Mouse (Mus musculus) lung, postnatal 36 days (tissue): ENCODE measurements at regions not wholly inside any gene's neighbourhood (a gene's known extent, or its start where the extent isn't known, plus 50 kb on each side); places are given as distances from the start of the nearest gene placed in this dataset.

ENCODE experiments used
- DNase-seq: peaks from one replicate; pipeline ENCODE4 v3.0.0; 2022; ENCODE audit warnings: mixed read lengths

DNA sequence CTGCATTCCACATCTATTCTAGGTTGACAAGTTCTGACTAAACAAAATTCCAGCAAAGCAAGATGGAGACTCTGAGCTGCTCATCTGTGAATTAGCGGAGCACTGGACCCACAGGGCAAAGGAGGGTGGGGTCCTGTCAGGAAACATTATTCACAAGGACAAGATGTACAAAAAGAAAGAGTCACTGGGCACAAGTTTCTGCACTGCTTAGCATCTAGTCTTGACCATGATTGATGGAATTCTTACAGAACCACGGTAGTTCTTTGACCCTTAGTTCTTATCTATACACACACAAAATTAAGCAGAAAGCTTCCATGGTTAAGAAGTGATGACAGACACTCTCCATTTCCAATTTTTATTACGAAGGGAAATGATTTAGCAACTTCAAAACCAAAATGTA is 267.6 kb downstream of the Mreg start:
- peak; percentile 24 for DNase-seq

DNA sequence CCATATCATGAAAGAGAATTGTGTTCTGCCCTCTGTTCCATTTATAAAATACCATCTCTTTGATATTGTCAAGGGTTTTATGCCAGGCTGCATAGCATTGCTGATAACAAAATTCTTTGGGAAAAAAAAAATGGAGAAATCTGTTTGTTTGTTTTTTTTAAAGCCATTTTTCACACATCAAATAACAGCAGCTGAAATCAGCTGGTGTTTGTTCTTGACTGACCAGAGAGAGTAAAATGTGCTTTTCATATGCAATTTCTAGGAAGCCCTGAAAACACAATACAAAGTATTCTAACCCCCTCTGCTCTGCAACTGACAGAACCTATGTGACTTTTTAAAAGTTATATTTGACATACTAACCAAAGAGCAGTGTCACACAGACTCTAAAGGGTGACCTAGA is 270.0 kb downstream of the Mreg start:
- DNase-seq = no peak

DNA sequence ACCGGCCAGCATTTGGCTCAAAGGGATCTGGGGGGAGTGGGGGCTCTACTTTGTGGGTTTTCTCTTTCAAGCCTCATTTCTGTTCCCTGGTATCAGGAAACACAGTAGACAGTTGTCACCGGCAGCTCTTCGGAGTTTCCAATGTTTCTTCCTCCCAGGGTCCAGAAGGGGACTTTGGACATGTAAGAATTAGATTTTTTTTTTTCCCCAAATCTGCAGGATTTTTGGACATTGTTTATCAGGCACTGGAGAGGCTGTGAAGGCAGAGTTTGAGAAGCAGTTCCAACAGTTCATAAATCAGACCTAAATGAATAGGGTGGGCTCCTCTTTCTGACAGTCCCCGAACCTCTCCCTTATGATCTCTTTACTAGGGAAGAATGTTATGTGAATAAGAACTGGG is 270.4 kb downstream of the Mreg start:
- DNase-seq = no peak

DNA sequence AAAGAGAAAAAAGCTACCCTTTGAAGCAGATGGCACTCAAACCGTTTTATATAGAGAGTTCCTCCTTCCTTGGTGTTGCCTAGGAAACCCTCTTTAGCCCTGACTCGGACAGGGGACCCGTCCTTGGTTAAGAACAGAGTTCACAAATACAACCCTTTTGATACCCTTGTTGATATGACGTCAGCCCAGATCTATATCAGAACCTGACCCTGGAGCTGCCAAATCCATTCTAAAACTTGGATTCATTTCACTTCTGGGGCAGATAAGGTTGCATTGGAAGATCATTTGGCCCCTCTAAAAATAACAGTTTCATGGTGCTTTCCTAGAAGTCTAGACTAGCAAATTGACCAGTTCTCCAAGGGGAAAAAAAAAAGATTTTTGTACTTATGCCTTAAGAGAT is 271.2 kb downstream of the Mreg start:
- DNase-seq = no peak

DNA sequence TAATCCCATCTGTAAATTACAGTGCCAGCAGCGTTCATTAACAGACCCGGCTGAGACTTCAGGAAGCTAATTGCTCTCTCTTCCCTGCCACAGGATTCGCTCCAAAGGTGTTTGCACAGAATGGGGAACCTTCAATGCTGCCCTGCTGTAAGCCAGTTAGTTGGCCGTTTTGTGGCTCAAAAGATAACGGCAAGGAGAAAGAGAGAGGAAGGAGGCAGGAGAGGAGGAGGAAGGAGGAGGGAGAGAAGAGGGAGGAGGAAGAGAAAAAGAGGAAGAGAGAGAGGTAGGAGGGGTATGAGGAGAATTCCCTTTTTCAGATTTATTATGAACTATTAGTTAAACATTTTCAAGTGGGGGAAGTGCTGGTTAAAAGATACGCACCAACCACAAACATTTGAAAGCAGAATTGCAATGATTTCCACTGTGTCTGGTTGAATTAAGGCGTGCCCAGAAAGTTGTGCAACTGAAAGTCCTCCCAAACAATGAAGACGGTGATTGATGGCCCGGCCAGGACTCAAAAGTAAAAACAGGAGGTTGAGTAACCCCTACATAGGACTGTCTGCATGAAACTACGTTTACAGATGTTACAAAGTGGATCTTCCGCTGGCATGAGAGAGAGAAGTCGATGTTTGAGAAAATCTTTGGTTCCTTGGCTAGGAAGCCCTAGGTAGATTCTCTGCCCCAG is 273.6 kb downstream of the Mreg start:
- peak; percentile 75 for DNase-seq

DNA sequence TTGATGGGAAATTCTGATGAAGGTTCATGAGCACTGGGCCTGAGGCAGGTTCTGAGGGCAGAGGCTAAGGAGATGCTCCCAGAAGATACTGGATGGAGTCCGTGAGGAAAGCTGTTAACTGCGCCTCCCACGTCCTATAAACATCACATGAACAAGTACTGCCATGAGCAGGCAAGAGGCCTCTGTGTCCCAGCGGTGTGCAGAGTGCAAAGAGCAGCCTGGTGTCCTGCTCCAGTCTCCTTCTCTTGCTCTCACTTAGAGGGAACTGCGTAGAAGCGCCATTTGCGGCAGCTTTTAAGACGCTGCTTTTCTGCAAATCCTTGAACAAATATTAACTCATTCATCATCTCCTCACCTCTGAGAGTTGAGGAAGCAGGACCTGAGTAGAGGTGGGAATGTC is 274.2 kb downstream of the Mreg start:
- DNase-seq = no peak

DNA sequence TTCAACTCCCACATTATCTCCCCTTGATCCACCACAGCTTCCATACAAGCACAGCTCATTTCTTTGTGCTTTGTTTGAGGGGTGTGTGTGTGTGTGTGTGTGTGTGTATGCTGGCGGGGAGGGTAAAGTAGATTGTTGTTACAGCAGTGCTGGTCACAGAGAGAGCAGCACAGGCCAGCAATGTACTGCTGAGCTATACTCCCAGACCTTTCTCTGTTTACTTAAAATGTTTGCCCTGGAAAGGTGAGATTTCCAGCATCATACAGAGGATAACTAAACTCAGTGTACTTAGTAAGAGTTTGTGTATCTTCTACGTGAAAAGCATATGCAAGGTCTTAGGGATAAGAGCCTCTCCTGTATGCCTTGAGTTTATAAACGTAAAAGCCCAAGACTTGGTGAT is 274.9 kb downstream of the Mreg start:
- DNase-seq = no peak

DNA sequence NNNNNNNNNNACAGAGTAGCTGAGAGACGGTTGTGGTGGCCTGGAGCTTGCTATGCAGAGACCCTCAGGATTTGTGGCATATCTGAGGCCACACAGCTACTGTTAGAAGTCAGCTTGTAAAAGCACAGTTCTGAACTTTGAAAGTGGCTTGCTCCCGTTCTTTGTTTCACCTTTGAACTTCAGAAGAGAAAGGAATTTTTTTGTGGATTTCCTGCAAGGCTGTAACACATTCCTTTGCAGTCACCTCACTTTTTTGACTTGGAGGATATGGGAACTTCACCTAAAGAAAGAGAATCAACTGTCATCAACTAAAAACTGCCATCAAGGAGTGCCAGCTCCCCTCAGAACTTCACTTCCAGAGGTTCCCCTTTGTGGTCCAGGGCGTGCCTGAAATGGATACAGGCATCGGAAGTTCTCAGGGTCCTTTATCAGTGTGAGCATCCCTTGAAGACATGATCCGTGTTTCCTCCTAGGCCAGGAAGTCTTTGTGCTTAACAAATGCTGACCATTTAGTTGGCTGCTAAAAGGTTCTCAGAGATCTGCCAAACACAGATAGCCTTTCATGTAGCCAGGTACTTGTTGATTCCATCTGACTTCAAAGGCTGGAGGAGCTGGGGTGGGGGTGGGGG is 275.5 kb downstream of the Mreg start:
- no peak for DNase-seq

DNA sequence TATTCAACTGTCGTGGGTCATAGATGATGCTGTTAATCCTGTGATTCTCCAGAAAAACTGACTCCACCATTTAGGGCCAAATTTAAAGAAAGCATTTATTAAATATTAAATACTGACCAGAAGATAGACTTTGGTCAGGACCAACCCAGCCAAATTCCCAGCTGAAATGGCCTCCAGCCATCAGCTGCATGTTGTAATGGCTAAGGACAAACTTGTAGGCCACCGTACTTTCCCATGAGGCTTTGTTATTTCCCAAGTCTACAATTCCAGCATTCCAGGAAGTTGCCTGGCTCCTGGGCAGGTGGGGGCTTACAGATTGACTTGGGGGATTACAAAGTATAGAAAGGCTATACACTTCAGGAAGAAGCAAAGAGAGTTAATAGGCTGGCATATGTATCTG is 272.5 kb upstream of the Fn1 start:
- DNase-seq = no peak

DNA sequence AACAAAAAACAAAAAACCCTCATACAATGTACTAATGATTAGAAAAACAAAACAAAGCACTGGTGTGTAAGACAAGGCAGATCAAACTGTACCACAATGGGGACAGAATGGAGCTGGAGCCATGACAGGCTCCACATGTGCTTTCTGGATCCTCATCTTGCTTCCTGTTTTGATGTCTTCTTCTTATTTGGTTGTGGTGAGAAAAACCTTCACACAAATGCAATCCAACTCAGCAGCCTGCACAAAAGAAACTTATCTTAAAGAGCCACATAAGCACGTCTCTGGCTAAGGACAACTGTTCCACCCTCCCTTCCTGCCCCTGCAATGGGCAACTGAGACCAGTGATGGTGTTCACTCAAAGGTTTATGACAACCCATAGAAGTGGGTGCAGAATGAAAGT is 271.9 kb upstream of the Fn1 start:
- no peak for DNase-seq

DNA sequence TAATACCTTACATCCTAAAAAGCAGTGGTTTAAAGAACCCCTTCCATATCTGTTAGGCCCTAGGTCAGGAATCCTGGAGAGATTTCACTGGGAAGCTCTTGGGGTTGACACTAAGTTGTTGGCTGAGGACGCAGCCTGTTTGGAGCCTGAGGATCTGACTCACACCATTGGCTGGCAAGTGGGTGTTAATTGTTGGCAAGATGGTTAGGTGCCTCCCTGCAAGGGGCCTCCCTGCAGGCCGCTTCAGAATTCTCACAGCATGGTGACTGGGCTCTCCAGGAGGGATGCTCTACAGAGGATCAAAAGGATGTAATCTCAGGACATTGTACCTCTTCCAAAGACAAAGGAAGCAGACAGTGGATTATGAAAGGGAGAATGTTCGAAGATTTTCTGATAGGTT is 270.7 kb upstream of the Fn1 start:
- DNase-seq = no peak

DNA sequence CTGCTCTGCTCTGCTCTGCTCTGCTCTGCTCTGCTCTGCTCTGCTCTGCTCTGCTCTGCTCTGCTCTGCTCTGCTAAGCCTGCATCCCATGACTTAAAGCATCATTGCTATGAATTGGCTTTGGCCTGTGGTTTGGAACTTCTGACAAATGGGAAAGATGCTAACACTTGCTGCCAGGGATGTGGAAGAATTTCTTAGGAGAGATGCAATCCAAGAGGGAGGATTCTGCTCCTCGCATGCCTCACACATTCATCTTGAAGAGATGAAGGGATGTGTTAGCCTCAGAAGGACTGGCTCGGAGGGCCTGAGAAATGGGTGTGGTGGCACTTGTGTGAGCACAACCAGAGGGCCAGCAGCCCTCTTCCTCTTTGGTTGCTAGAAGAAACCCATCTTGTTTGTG is 268.5 kb upstream of the Fn1 start:
- no peak for DNase-seq

DNA sequence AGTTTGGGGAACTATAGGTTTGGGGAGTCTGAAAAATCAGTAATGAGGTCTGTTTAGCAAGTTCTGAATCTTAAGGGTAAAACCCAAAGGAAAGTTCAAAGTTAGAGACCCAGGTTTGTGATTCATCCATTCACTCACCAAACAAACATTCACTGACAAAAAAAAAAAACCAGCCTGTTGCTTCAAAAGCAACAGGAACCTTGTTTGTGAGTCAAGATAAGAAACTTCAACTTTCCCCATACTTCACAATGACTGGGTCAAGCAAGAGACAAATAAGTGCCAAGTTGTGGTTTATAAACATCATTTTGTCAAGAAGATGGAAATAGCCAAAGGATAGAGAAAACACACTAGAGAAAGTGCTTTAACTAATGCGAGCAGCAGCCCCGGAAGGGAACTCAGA is 266.9 kb upstream of the Fn1 start:
- no peak for DNase-seq

DNA sequence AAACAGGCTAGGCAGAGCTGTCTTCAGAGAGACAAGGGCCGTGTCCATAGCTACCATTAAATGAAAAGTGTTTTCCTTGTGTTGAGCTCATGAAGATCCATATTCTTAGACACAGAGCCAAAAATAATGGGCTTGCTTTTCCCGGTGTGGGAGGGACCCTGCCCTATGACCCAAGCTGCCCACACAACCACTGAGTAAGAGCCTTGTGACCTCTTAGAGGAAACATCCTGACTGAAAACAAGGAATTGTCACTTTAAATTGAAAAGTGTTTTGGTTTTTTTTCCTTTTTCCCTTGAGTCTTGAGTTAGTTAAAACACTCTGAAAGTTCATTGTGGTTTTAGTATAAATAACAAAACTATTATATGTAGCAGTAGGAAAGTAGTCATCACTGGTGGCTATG is 264.0 kb upstream of the Fn1 start:
- DNase-seq = no peak

DNA sequence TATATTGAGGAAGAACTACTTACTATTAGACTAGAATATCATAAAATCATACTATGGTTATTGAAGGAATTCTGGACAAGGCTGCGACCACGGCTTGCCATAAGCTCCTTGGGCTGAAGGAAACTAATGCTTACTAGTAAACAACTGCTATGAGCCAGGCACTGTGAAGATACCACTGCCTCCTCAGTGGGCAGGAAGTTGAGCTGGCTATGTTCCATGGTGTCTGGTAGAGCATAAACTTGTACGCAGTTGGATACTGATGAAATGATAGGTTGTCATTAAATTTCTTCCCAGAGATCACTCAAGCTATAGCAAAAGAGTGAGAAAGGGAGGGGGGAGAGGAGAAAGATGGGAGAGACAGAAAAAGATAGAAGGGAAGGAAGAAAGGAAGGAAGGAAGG is 261.4 kb upstream of the Fn1 start:
- no peak for DNase-seq

DNA sequence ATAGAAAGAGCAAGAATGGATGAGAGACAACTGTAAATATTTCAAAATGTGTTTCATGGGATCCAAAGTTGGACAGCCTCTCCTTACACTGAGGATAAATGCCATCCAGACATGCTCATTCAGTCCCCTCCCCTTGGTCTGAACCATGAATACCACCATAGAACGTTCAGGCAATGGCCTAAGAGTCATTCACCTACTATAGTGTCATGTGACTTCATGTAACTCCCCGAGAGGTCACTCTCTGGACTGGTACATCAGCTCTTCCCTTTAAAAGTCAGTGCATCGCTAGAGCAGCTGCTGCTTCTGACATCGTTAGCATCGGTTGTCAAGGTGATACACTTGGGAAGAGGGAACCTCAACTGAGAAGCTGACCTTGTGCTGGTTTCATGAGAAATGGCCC is 260.2 kb upstream of the Fn1 start:
- no peak for DNase-seq

DNA sequence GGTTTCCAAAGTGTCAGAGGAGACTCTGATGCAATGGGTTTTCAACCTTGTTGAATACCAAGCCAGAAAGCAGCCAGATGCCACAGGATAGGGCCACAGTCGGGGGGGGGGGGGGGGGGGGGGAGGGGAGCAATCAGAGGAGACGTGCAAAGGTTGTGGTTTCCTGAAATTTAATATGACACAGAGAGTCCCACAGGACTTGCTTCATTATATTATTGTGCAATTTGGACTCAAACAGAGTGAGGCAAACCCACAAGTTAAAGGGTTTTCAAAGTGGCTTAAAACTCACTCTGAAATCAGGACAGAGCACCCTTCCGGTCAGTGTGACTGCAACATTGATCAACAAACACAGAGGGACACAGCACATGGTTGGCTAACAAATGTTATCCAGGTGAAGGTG is 259.4 kb upstream of the Fn1 start:
- DNase-seq = peak; percentile 56

DNA sequence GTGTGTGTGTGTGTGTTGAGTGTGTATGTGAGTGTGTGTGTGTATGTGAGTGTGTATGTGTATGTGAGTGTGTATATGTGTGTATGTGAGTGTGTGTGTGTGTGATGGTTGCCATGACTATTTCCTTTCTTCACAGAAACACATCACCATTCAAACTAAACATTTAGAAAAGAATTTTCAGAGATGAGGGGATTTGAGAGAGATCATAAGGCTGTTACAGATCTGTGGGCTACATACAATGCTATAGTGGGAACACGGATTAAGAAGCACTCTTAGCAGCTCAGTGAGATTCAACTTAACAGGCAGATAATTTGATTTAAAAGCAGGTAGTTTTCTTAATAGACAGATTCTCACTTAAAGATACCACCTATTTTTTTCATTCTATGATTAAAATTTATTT is 257.1 kb upstream of the Fn1 start:
- no peak for DNase-seq

DNA sequence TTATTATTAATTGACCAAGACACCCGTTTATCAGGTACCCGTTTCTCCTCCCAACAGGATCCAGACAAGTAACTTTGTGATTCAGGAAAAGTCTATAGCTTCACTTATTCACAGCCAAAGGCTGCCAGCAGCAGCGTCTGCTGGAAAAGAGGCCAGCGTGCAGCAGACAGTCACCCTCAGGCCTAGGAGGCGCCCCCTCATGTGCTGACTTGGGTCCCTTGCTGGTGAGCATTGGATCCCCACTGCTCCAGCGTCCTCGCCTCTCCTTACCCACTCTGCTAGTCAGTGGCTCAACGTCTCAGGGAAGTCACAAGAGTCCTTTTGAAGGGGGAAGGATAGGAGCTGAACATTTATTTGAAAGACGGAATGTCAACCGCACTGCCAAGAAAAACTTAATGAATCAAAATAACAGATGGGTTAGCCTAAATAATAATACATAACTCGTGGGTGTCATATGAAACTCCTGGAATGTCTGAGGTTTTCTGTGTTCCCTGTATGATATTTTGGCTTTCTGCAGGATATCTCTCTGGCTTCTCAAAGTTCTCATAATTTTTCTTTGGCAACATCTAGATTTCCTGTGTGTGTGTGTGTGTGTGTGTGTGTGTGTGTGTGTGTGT is 256.6 kb upstream of the Fn1 start:
- DNase-seq = no peak

DNA sequence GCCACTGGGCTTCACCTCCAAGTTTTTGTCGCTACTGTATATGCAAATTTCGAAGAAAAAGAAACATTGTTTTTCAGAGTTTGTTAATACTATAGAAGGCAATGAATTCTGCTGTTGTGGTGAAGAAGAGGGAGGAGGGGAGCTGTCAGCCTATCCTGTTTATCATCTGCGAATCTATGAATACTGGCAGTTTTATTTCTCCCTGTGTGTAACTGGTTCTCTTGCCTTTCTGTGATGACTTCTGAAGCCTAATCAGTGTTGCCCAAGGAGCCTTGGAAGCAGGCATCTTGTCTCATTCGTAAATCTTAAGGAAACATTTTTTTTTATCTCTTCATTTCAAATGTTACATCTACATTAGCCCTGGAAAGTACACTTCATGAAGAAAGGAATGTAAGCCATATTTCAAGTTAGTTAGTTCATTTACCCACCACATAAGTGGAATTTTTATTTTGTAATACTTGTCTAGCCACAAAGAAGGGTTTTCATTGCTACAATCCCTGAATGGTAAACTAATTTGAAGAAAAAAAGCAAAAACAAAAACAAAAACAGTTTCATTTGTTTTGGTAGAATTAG is 251.5 kb upstream of the Fn1 start:
- no peak for DNase-seq

DNA sequence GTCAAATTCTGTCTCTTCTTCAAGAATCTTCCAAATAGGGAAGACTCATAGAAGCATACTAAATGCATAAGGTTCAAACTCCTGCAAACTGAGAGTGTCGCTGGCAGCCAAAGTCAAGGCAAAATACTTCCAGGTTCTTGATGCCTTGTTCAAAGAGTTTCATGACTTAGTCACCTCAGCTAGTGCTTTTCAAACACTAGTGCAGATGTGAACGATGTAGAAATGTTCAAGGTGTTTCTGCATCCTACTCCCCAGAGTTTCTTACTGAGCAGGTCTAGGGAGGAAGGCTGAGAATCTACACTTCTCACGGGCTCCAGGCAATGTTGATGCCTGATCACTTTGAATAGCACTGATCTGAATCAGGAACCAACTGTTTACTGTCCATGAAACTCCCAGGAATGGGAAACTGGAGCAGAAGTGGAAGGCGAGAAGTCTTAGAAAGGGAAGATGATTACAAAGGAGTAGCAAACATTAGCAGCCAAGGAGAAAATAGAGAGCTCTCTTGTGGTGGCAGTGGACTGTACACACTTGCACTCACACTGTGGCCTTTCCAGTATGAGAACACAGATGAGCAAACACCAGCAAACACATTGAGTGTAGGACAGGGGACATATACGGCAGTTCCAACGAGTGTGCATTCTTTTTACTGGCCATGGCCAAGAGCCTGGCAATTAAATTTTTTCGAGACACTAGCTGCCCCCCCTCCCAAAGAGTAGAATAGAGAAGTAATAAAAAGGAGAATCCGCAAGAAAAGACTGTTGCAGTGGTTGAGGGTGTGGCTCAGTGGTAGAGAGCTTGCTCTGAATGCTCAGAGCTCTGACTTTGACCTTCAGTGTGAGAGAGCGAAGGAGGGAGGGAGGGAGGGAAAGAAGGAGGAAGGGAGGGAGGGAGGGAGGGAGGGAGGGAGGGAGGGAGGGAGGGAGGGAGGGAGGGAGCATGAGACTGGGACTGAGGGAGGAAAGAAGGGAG is 247.4 kb upstream of the Fn1 start:
- DNase-seq = no peak

DNA sequence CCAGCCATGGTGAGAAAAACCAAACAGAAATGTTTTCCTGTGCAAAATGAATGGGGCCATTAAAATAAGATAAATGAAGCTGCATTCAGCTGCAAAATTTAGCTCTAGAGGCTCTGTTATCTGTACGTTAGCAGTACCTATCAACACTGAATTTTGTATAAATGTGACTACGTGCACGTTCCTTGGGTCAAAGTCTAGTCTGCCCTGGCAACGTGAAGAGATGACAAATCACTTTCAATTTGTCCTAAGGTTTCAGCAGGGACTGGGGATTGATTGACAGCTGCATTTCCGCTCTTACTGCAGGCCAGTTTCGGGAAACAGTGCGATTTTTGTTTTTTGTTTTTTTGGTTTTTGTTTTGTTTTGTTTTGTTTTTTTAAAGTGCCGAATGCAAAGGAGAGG is 246.1 kb upstream of the Fn1 start:
- no peak for DNase-seq

DNA sequence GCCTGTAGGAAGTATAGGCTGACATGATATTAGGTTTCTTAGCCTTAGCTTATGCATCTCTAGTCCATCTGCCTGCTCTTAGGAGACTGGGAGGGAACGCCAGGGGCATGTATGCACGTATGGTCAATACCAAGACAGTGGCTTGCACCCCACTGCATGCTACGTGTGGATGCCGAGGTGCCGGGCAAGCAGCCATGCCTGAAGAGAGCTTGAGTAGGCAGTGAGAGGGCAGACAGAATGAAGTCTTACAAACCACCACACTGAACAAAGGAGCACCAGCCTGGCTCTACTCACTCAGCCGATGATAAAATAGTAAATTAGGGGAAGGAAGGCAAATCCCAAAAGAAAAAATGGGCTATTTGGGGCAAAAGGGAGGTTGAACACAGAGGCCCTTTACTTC is 245.2 kb upstream of the Fn1 start:
- DNase-seq = peak; percentile 26
